Mouse (Mus musculus): ENCODE measurements around the gene Rnf126. TPM values are rescaled to one million over a fixed set of nuclear protein-coding genes. Genes with fewer than 3 reads are reported as not detected.

Gene Rnf126
- polyA plus RNA-seq, 1 experiment from 2014 or later: 77.0 TPM

GRCm38 (mm10) chr10:79793738-79794490 is 27.2 kb upstream of the Rnf126 start:
- Histone ChIP-seq H3K36me3 (ENCODE audit: insufficient read depth, low read length) (no peaks in the 10 kb centered on the region), H3K27me3 (ENCODE audit: insufficient read depth, low read length) (no peaks in the 10 kb centered on the region), H3K4me2 (replicated peaks; ENCODE audit: low read depth, low read length) (peak overlapping the region; percentile 81), H3K9ac (replicated peaks; ENCODE audit: low read length) (peak overlapping the region; percentile 95), H3K27ac (ENCODE audit: low read length) (peak overlapping the region; percentile 90), H3K9me3 (ENCODE audit: low read length) (no peaks in the 10 kb centered on the region), H3K4me3 (ENCODE audit: low read length) (peak overlapping the region; percentile 93), H3K4me1 (ENCODE audit: insufficient read depth, low read length) (peaks cover 41% of the 10 kb centered on the region)
- ATAC-seq (ENCODE audit: low FRiP score, low TSS enrichment): peak; percentile 35
- under 1% methylated on average over 31 of the region's 38 CpGs for WGBS

- Histone ChIP-seq H3K4me2 (replicated peaks; ENCODE audit: low read depth, low read length) (peak within 1 kb of the TSS; percentile 81), H3K4me1 (ENCODE audit: insufficient read depth, low read length) (peaks cover 37% of the 10 kb centered on the region), H3K9me3 (ENCODE audit: low read length) (no peaks in the 10 kb centered on the region), H3K9ac (replicated peaks; ENCODE audit: low read length) (peak within 1 kb of the TSS; percentile 95), H3K36me3 (ENCODE audit: insufficient read depth, low read length) (no peaks in the 10 kb centered on the region), H3K4me3 (ENCODE audit: low read length) (peak within 1 kb of the TSS; percentile 93), H3K27ac (ENCODE audit: low read length) (peak within 1 kb of the TSS; percentile 90), H3K27me3 (ENCODE audit: insufficient read depth, low read length) (no peaks in the 10 kb centered on the region)
- 7% methylated on average over 42 of the region's 51 CpGs for WGBS
- ATAC-seq (ENCODE audit: low FRiP score, low TSS enrichment): peak; percentile 77
These were observed 26.4 kb upstream of the Rnf126 start, which contains the start of gene Palm for GRCm38 (mm10) chr10:79793051-79793737. Palm (plus strand) TSS chr10:79793572.

GRCm38 (mm10) chr10:79792339-79793040 is 25.7 kb upstream of the Rnf126 start:
- Histone ChIP-seq H3K4me3 (ENCODE audit: low read length) (no peak overlapping the region), H3K4me2 (replicated peaks; ENCODE audit: low read depth, low read length) (no peak overlapping the region), H3K9me3 (ENCODE audit: low read length) (no peaks in the 10 kb centered on the region), H3K9ac (replicated peaks; ENCODE audit: low read length) (no peak overlapping the region), H3K27ac (ENCODE audit: low read length) (peak overlapping the region; percentile 90), H3K4me1 (ENCODE audit: insufficient read depth, low read length) (peaks cover 33% of the 10 kb centered on the region), H3K36me3 (ENCODE audit: insufficient read depth, low read length) (no peaks in the 10 kb centered on the region), H3K27me3 (ENCODE audit: insufficient read depth, low read length) (no peaks in the 10 kb centered on the region)
- no peak for ATAC-seq (ENCODE audit: low FRiP score, low TSS enrichment)
- WGBS: 85% methylated on average over 5 of the region's 5 CpGs

GRCm38 (mm10) chr10:79790861-79791260 is 24.1 kb upstream of the Rnf126 start, which contains the start of gene Prss57:
Prss57 (minus strand) TSS chr10:79790961.
- no peak within 1 kb of the TSS for H3K9ac ChIP-seq (replicated peaks; ENCODE audit: low read length)
- WGBS: 88% methylated on average over 4 of the region's 4 CpGs
- H3K4me2 ChIP-seq (replicated peaks; ENCODE audit: low read depth, low read length): no peak within 1 kb of the TSS
- H3K27me3 ChIP-seq (ENCODE audit: insufficient read depth, low read length): no peaks in the 10 kb centered on the region
- H3K4me3 ChIP-seq (ENCODE audit: low read length): no peak within 1 kb of the TSS
- H3K36me3 ChIP-seq (ENCODE audit: insufficient read depth, low read length): no peaks in the 10 kb centered on the region
- H3K4me1 ChIP-seq (ENCODE audit: insufficient read depth, low read length): peaks cover 18% of the 10 kb centered on the region
- no peaks in the 10 kb centered on the region for H3K9me3 ChIP-seq (ENCODE audit: low read length)
- no peak for ATAC-seq (ENCODE audit: low FRiP score, low TSS enrichment)
- H3K27ac ChIP-seq (ENCODE audit: low read length): no peak within 1 kb of the TSS

- H3K36me3 ChIP-seq (ENCODE audit: insufficient read depth, low read length): no peaks in the 10 kb centered on the region
- WGBS: 52% methylated on average over 2 of the region's 2 CpGs
- H3K4me3 ChIP-seq (ENCODE audit: low read length): no peak overlapping the region
- no peaks in the 10 kb centered on the region for H3K9me3 ChIP-seq (ENCODE audit: low read length)
- no peak for ATAC-seq (ENCODE audit: low FRiP score, low TSS enrichment)
- no peak overlapping the region for H3K27ac ChIP-seq (ENCODE audit: low read length)
- H3K9ac ChIP-seq (replicated peaks; ENCODE audit: low read length): no peak overlapping the region
- H3K4me1 ChIP-seq (ENCODE audit: insufficient read depth, low read length): peaks cover 11% of the 10 kb centered on the region
- no peak overlapping the region for H3K4me2 ChIP-seq (replicated peaks; ENCODE audit: low read depth, low read length)
- no peaks in the 10 kb centered on the region for H3K27me3 ChIP-seq (ENCODE audit: insufficient read depth, low read length)
These were observed 22.8 kb upstream of the Rnf126 start for GRCm38 (mm10) chr10:79789581-79789980.

GRCm38 (mm10) chr10:79788386-79789158 is 21.8 kb upstream of the Rnf126 start:
- WGBS: 32% methylated on average over 7 of the region's 7 CpGs
- no peaks in the 10 kb centered on the region for H3K27me3 ChIP-seq (ENCODE audit: insufficient read depth, low read length)
- no peak overlapping the region for H3K4me2 ChIP-seq (replicated peaks; ENCODE audit: low read depth, low read length)
- H3K4me1 ChIP-seq (ENCODE audit: insufficient read depth, low read length): peaks cover 7% of the 10 kb centered on the region
- H3K9me3 ChIP-seq (ENCODE audit: low read length): no peaks in the 10 kb centered on the region
- no peaks in the 10 kb centered on the region for H3K36me3 ChIP-seq (ENCODE audit: insufficient read depth, low read length)
- no peak overlapping the region for H3K9ac ChIP-seq (replicated peaks; ENCODE audit: low read length)
- H3K4me3 ChIP-seq (ENCODE audit: low read length): no peak overlapping the region
- H3K27ac ChIP-seq (ENCODE audit: low read length): no peak overlapping the region
- ATAC-seq (ENCODE audit: low FRiP score, low TSS enrichment): no peak

GRCm38 (mm10) chr10:79783920-79784800 is 17.4 kb upstream of the Rnf126 start:
- Histone ChIP-seq H3K9me3 (ENCODE audit: low read length) (no peaks in the 10 kb centered on the region), H3K27ac (ENCODE audit: low read length) (no peak overlapping the region), H3K27me3 (ENCODE audit: insufficient read depth, low read length) (no peaks in the 10 kb centered on the region; the same call in 1 of the 2 replicates), H3K36me3 (ENCODE audit: insufficient read depth, low read length) (no peaks in the 10 kb centered on the region), H3K4me1 (ENCODE audit: insufficient read depth, low read length) (peaks cover 18% of the 10 kb centered on the region), H3K4me2 (replicated peaks; ENCODE audit: low read depth, low read length) (no peak overlapping the region), H3K4me3 (ENCODE audit: low read length) (no peak overlapping the region), H3K9ac (replicated peaks; ENCODE audit: low read length) (no peak overlapping the region)
- ATAC-seq (ENCODE audit: low FRiP score, low TSS enrichment): no peak
- 42% methylated on average over 27 of the region's 27 CpGs for WGBS

GRCm38 (mm10) chr10:79783050-79783449 is 16.3 kb upstream of the Rnf126 start:
- WGBS: 57% methylated on average over 7 of the region's 7 CpGs
- Histone ChIP-seq H3K4me3 (ENCODE audit: low read length) (no peak overlapping the region), H3K4me1 (ENCODE audit: insufficient read depth, low read length) (peaks cover 29% of the 10 kb centered on the region), H3K27ac (ENCODE audit: low read length) (no peak overlapping the region), H3K36me3 (ENCODE audit: insufficient read depth, low read length) (no peaks in the 10 kb centered on the region), H3K4me2 (replicated peaks; ENCODE audit: low read depth, low read length) (no peak overlapping the region), H3K9ac (replicated peaks; ENCODE audit: low read length) (no peak overlapping the region), H3K27me3 (ENCODE audit: insufficient read depth, low read length) (no peaks in the 10 kb centered on the region; the same call in 1 of the 2 replicates), H3K9me3 (ENCODE audit: low read length) (no peaks in the 10 kb centered on the region)
- ATAC-seq (ENCODE audit: low FRiP score, low TSS enrichment): no peak
